Mouse (Mus musculus) stomach, postnatal 0 days (tissue): ENCODE data around the gene Plcb1. TPM values are rescaled to one million over a fixed set of nuclear protein-coding genes. Genes with fewer than 3 reads are reported as not detected.

Experiments
- ATAC-seq: fragments of 200-750 bp; cut with Nextera tagmentation; 2 replicates; pipeline ENCODE4 v1.8.0; 2017; ENCODE audit not compliant: low FRiP score, low TSS enrichment
- DNase-seq: peaks from one replicate; pipeline ENCODE4 v3.0.0-alpha.2; 2016; ENCODE audit warnings: low spot score
- H3K27ac ChIP-seq: fragments of 300-500 bp; sonication (generic); replicated peaks from 2 replicates; pipeline ENCODE4 v1.5.1; 2014; ENCODE audit warnings: mild to moderate bottlenecking, control low read depth
- H3K27me3 ChIP-seq: fragments of 300-500 bp; sonication (generic); 2 replicates; pipeline ENCODE4 v1.6.1; 2014; ENCODE audit warnings: low read length; ENCODE audit not compliant: control insufficient read depth, insufficient read depth
- H3K36me3 ChIP-seq: fragments of 300-500 bp; sonication (generic); 2 replicates; pipeline ENCODE4 v1.6.1; 2014; ENCODE audit warnings: low read length, mixed read lengths; ENCODE audit not compliant: control insufficient read depth, insufficient read depth
- H3K4me1 ChIP-seq: fragments of 300-500 bp; sonication (generic); replicated peaks from 2 replicates; pipeline ENCODE4 v1.6.1; 2014; ENCODE audit warnings: antibody characterized with exemption; ENCODE audit not compliant: control insufficient read depth, insufficient read depth
- H3K4me2 ChIP-seq: fragments of 300-500 bp; sonication (generic); replicated peaks from 2 replicates; pipeline ENCODE4 v1.6.1; 2014; ENCODE audit warnings: low read depth, mild to moderate bottlenecking, control low read depth, moderate library complexity
- H3K4me3 ChIP-seq: fragments of 300-500 bp; sonication (generic); 2 replicates; pipeline ENCODE4 v1.5.1; 2014; ENCODE audit warnings: low read depth, low read length, control low read depth
- H3K9ac ChIP-seq: fragments of 300-500 bp; sonication (generic); 2 replicates; pipeline ENCODE4 v1.6.1; 2014; ENCODE audit warnings: mild to moderate bottlenecking, low read length, control low read depth, mixed read lengths
- H3K9me3 ChIP-seq: fragments of 300-500 bp; sonication (generic); 2 replicates; pipeline ENCODE4 v1.6.1; 2016; ENCODE audit warnings: low read length; ENCODE audit not compliant: control insufficient read depth
- CTCF ChIP-seq: IDR thresholded peaks from 2 replicates; pipeline ENCODE4 v1.5.1; 2016; ENCODE audit warnings: antibody characterized with exemption, low read depth, mild to moderate bottlenecking, moderate library complexity
- EP300 ChIP-seq: optimal IDR thresholded peaks from 2 replicates; pipeline ENCODE3; 2016; ENCODE audit warnings: antibody characterized with exemption
- WGBS: fragments of 180-500 bp; shearing (Covaris S2); extraction: QIAGEN DNeasy Blood & Tissue Kit; methylation state at CpG from one replicate; pipeline ENCODE4 v1.1.7; 2014; 5-methylcytosine and 5-hydroxymethylcytosine counted together
- polyA plus RNA-seq: library from polyadenylated mRNA; unstranded; fragments of >200 nt; fragmentation: Nextera tagmentation; extraction: Ambion mirVana; gene quantifications from 2 replicates; pipeline ENCODE4 v1.2.1, GENCODE M21; 2015

Gene Plcb1
- polyA plus RNA-seq, 1 experiment from 2014 or later, result 7.0 TPM

DNA sequence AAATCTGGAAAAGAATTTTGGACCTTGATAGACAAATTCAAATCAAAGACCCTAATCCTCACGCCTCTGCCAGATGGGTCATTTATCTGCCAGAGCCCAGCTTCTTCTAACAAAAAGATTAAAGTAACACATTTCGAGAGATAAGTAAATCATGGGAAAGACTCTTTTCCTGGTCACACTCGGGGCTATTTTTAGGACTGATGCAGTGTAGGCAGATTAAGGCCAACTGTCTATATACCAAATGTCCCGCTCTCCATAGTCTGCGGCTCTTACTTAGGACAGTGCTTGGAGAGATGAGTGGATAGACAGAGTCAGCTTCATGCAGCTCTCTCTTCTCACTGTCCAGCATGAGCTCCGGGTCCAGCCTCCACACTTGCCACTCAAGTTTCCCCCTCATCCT lies 493.2 kb downstream of the Plcb1 start:
- H3K4me2 ChIP-seq, result no peak overlapping the region
- no peak overlapping the region for H3K27ac ChIP-seq
- no peak overlapping the region for H3K4me3 ChIP-seq
- no peaks in the 10 kb centered on the region for H3K9me3 ChIP-seq
- no peak for ATAC-seq
- H3K9ac ChIP-seq, result no peak overlapping the region
- no peak for DNase-seq
- H3K36me3 ChIP-seq, result no peaks in the 10 kb centered on the region
- no peaks in the 10 kb centered on the region for H3K27me3 ChIP-seq
- WGBS, result 47% methylated on average over 6 of the region's 6 CpGs
- TF ChIP-seq CTCF (no peak), EP300 (no peak)
- no peaks in the 10 kb centered on the region for H3K4me1 ChIP-seq

DNA sequence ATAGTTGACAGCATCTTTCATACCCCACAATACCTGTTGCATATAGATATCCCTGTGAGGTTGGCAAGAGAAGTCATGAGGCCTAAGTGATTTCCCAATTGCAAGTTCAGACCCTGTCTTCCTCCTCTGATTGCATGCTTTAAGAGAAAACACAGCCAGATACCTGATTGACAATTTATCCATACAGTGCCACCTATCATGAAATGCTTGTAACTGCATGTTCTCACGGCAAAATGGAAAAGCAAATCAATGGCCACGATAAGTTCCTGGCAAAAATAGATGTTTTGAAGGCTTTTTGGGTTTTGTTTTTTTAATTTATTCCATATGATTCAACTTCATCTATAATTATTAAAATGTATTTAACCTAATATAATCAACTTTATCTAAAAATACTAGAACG lies 497.9 kb downstream of the Plcb1 start:
- Histone ChIP-seq H3K27me3 (no peaks in the 10 kb centered on the region), H3K4me2 (no peak overlapping the region), H3K4me1 (no peaks in the 10 kb centered on the region), H3K36me3 (no peaks in the 10 kb centered on the region), H3K27ac (no peak overlapping the region), H3K9ac (no peak overlapping the region), H3K9me3 (no peaks in the 10 kb centered on the region), H3K4me3 (no peak overlapping the region)
- DNase-seq (no peak), ATAC-seq (no peak)
- WGBS, result 67% methylated on average over 3 of the region's 3 CpGs
- TF ChIP-seq EP300 (no peak), CTCF (peak; percentile 64)

DNA sequence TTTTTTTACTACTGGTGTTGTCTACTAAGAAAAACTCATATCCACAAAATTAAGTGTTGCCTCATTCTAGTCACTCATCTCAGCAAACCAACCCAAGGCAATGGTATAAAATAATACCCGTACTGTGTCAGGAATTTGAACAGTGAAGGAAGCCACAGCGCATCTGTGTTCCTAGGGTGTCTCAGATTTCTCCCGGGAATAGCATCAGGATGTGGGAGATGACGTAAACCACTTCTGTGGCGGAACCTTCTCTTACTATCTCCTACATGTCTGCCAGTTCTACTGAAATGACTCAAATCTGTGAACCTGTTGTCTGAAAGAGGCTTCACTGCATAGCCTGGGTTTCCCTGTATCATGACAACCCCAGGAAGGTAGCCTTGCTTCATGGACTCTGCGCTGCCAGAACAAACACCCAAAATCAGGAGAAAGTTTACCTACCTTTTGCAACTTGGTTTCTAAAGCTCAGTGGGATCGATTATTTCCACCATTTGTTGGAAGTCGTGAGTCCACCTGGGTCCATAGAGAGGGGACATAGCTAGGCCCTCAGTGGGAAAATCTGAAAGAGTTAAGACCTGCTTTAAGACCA lies 510.4 kb downstream of the Plcb1 start:
- H3K36me3 ChIP-seq, result no peaks in the 10 kb centered on the region
- no peaks in the 10 kb centered on the region for H3K27me3 ChIP-seq
- H3K9ac ChIP-seq, result no peak overlapping the region
- H3K9me3 ChIP-seq, result no peaks in the 10 kb centered on the region
- no peak overlapping the region for H3K4me2 ChIP-seq
- TF ChIP-seq CTCF, result no peak
- no peak for TF ChIP-seq EP300
- H3K27ac ChIP-seq, result no peak overlapping the region
- no peak overlapping the region for H3K4me3 ChIP-seq
- no peaks in the 10 kb centered on the region for H3K4me1 ChIP-seq
- 87% methylated on average over 8 of the region's 8 CpGs for WGBS
- DNase-seq (no peak), ATAC-seq (no peak)

DNA sequence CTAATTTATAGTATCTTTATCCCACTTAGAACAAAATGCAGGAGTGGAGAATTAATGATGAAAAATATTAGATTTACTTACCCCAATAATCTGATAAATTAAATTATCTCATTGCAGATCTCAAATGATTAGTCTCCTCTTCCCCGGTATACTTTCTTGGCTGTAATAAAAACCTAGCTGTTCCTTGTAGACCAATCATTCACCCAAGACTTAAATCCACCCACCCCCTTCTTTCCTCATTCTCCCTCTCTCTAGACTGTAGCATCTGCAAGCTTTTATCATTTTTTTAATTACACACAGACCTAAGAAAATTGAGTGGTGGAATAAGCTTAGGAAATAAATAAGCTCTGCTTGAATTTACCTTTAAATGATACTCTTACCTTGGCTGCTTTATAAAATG lies 514.6 kb downstream of the Plcb1 start:
- Histone ChIP-seq H3K9ac (no peak overlapping the region), H3K4me1 (no peaks in the 10 kb centered on the region), H3K4me3 (no peak overlapping the region), H3K4me2 (no peak overlapping the region), H3K36me3 (no peaks in the 10 kb centered on the region), H3K27ac (no peak overlapping the region), H3K9me3 (no peaks in the 10 kb centered on the region), H3K27me3 (no peaks in the 10 kb centered on the region)
- ATAC-seq, result no peak
- no peak for TF ChIP-seq CTCF
- no peak for TF ChIP-seq EP300
- DNase-seq, result no peak
- WGBS, result 84% methylated on average over 1 of the region's 1 CpGs

DNA sequence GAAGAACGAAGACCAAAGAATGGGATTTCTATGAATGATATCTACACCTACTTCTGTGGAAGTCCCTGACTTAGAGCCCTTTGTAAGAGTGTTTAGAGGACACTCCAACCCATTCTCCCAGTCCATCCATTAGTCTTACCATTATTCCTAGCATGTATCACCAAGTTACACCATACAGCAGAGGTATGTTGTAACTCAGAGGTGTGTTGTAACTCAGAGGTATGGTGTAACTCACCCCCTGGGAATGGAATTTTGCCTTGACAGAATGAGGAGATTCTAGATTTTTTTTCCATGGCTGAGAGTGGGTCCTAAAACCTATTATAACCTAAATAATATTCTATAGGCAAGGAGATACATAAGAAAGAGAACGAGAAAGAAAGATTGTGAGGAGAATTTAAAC lies 516.6 kb downstream of the Plcb1 start:
- Histone ChIP-seq H3K4me1 (no peaks in the 10 kb centered on the region), H3K9ac (no peak overlapping the region), H3K4me3 (no peak overlapping the region), H3K27ac (no peak overlapping the region), H3K9me3 (no peaks in the 10 kb centered on the region), H3K27me3 (no peaks in the 10 kb centered on the region), H3K4me2 (no peak overlapping the region), H3K36me3 (no peaks in the 10 kb centered on the region)
- DNase-seq (no peak), ATAC-seq (no peak)
- 89% methylated on average over 2 of the region's 2 CpGs for WGBS
- TF ChIP-seq CTCF (no peak), EP300 (no peak)

DNA sequence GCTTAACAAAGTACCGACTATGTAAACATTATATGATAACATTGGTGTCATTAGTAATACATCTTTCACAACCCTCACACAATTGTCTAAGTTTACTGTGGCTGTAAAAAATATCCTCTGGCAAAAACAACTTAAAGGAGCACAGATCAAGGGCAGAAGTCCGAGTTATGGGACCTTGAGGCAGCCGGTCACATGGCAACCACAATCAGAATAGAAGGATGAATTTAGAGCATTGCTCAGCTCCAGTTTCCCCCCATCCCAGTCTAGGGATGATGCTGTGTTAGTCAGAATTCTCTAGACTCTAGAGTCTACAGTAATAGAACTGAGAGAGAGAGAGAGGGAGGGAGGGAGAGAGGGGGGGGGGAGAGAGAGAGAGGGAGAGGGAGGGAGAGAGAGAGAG lies 519.3 kb downstream of the Plcb1 start:
- ATAC-seq (no peak), DNase-seq (no peak)
- Histone ChIP-seq H3K4me3 (no peak overlapping the region), H3K9ac (no peak overlapping the region), H3K27ac (no peak overlapping the region), H3K36me3 (no peaks in the 10 kb centered on the region), H3K9me3 (no peaks in the 10 kb centered on the region), H3K4me1 (no peaks in the 10 kb centered on the region), H3K4me2 (no peak overlapping the region), H3K27me3 (no peaks in the 10 kb centered on the region)
- TF ChIP-seq EP300 (no peak), CTCF (no peak)
- 36% methylated on average over 3 of the region's 3 CpGs for WGBS
